Mouse (Mus musculus) liver, embryonic 11.5 days (tissue): ENCODE results near the gene Cyp4a32. TPM values are rescaled to one million over a fixed set of nuclear protein-coding genes. Genes with fewer than 3 reads are reported as not detected.
"Not testable (repeated sequence)": the region's sequence is repeated elsewhere in the genome, so short reads cannot be mapped to it uniquely, and the experiment has no call there.

Source experiments
- ATAC-seq: fragments of 200-750 bp; cut with Nextera tagmentation; replicated peaks from 2 replicates; pipeline ENCODE4 v1.8.0; 2017; ENCODE audit warnings: moderate number of reproducible peaks, mild to moderate bottlenecking, moderate TSS enrichment, moderate library complexity; ENCODE audit not compliant: low FRiP score
- DNase-seq: peaks from one replicate; pipeline ENCODE4 v3.0.0-alpha.2; 2017; ENCODE audit warnings: low spot score
- H3K27ac ChIP-seq: fragments of 300-500 bp; sonication (generic); 2 replicates; pipeline ENCODE4 v1.5.1; 2014; ENCODE audit warnings: mild to moderate bottlenecking, low read depth, low read length, control low read depth
- H3K27me3 ChIP-seq: fragments of 300-500 bp; sonication (generic); replicated peaks from 2 replicates; pipeline ENCODE4 v1.6.1; 2014; ENCODE audit warnings: low read length, mixed read lengths; ENCODE audit not compliant: control insufficient read depth, insufficient read depth
- H3K36me3 ChIP-seq: fragments of 300-500 bp; sonication (generic); 2 replicates; pipeline ENCODE4 v1.6.1; 2014; ENCODE audit warnings: mild to moderate bottlenecking, low read length, moderate library complexity, mixed read lengths; ENCODE audit not compliant: control insufficient read depth, insufficient read depth
- H3K4me1 ChIP-seq: fragments of 300-500 bp; sonication (generic); replicated peaks from 2 replicates; pipeline ENCODE4 v1.6.1; 2014; ENCODE audit warnings: low read length, mixed read lengths; ENCODE audit not compliant: control insufficient read depth, insufficient read depth
- H3K4me2 ChIP-seq: fragments of 300-500 bp; sonication (generic); 2 replicates; pipeline ENCODE4 v1.6.1; 2014; ENCODE audit warnings: mild to moderate bottlenecking, control low read depth, moderate library complexity
- H3K4me3 ChIP-seq: fragments of 300-500 bp; sonication (generic); 2 replicates; pipeline ENCODE4 v1.5.1; 2014; ENCODE audit warnings: low read depth, low read length, control low read depth
- H3K9ac ChIP-seq: fragments of 300-500 bp; sonication (generic); 2 replicates; pipeline ENCODE4 v1.6.1; 2014; ENCODE audit warnings: low read depth, low read length, control low read depth
- H3K9me3 ChIP-seq: fragments of 300-500 bp; sonication (generic); 2 replicates; pipeline ENCODE4 v1.6.1; 2016; ENCODE audit warnings: low read length, inconsistent platforms, mixed read lengths; ENCODE audit not compliant: control insufficient read depth
- WGBS: fragments of 180-500 bp; shearing (Covaris S2); extraction: QIAGEN DNeasy Blood & Tissue Kit; methylation state at CpG from one replicate; pipeline ENCODE4 v1.1.7; 2014; 5-methylcytosine and 5-hydroxymethylcytosine counted together
- polyA plus RNA-seq: library from polyadenylated mRNA; unstranded; fragments of >200 nt; fragmentation: Nextera tagmentation; extraction: Ambion mirVana; gene quantifications from 2 replicates; pipeline ENCODE4 v1.2.1, GENCODE M21; 2014

The Cyp4a32 gene
- polyA plus RNA-seq, 1 experiment from 2014 or later, result not detected

GRCm38 (mm10) chr4:115649344-115649743 is 48.6 kb downstream of the Cyp4a32 start:
- no peak overlapping the region for H3K9ac ChIP-seq
- no peaks in the 10 kb centered on the region for H3K27me3 ChIP-seq
- H3K27ac ChIP-seq, result no peak overlapping the region
- no peaks in the 10 kb centered on the region for H3K36me3 ChIP-seq
- H3K4me1 ChIP-seq, result no peaks in the 10 kb centered on the region
- no peaks in the 10 kb centered on the region for H3K9me3 ChIP-seq
- no peak for ATAC-seq
- no peak overlapping the region for H3K4me2 ChIP-seq
- DNase-seq, result no peak
- no peak overlapping the region for H3K4me3 ChIP-seq

DNA sequence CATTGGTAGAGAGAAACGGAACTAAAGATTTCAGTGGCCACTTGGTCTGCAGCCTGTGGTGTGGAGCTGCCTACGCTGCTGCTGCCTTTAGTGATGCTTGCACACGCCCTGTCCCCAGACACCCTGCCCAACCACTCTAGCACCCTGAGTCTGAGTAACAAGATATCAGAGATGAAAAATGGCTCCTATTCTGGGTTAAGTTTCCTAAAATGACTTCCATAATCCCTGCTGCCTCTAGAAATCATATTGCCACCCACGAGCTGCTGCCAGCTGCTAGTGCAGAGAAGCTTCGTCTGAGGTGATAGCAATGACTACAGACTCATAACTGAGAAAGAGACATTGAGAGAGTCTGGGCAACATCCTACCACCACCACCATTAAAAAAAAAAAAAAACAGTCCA is 50.1 kb downstream of the Cyp4a32 start:
- no peak for ATAC-seq
- no peak overlapping the region for H3K4me3 ChIP-seq

GRCm38 (mm10) chr4:115655841-115656534 is 55.2 kb downstream of the Cyp4a32 start:
- not testable (repeated sequence) for H3K36me3 ChIP-seq, H3K27ac ChIP-seq, H3K4me3 ChIP-seq, H3K4me1 ChIP-seq, H3K4me2 ChIP-seq, H3K9ac ChIP-seq, H3K9me3 ChIP-seq, H3K27me3 ChIP-seq, DNase-seq, ATAC-seq
- WGBS, result 61% methylated on average over 7 of the region's 7 CpGs

More for the DNA sequence above, 50.1 kb downstream of the Cyp4a32 start:
- H3K9ac ChIP-seq, result no peak overlapping the region
- no peak overlapping the region for H3K4me2 ChIP-seq
- no peaks in the 10 kb centered on the region for H3K4me1 ChIP-seq
- no peak overlapping the region for H3K27ac ChIP-seq
- 78% methylated on average over 5 of the region's 5 CpGs for WGBS
- no peak for DNase-seq
- H3K9me3 ChIP-seq, result no peaks in the 10 kb centered on the region
- no peaks in the 10 kb centered on the region for H3K36me3 ChIP-seq
- no peaks in the 10 kb centered on the region for H3K27me3 ChIP-seq

GRCm38 (mm10) chr4:115656535-115656922 is 55.8 kb downstream of the Cyp4a32 start:
- H3K36me3 ChIP-seq, ATAC-seq: not testable (repeated sequence)
- 43% methylated on average over 1 of the region's 1 CpGs for WGBS

DNA sequence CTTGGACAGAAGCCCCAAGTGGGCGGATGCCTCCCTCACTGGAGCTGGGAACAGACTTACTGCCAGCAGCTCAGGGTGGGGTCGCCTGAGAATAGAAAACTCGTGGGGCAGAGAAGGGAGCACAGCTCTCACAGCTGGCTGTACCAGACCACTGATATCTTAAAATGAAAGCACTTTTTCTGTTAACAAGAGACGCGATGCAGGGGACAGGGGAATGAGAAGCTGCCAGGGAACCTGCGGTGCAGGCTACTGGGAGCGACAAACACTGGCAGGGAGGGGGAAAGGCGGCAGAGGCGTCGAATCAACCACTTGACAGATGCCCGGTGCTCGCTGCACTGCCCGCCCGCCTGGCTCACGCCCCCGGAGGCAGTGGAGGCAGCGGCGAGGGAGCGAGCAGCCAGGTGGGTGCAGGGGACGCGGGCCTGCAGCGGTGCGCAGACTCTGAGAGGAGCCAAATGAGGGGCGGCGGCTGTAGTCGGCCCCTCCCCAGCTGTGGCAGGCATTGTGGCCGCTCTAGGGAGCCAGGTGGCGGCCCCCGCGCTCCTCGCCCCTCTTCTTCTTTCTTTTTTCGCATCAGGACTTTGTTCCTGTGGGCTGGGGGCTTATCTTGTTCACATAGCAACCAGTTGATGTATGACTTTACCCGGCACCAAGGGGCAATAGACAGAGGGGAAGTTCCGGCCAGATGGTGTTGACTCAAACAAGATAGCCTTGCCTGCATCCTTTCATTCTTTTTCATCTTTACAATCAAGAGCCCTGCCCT is 56.5 kb downstream of the Cyp4a32 start:
- Histone ChIP-seq H3K9ac (peak overlapping the region; percentile 54), H3K27ac (peak overlapping the region; percentile 62; the same call in 1 of the 2 replicates), H3K36me3 (no peaks in the 10 kb centered on the region), H3K4me3 (peak overlapping the region; percentile 53), H3K4me2 (peak overlapping the region; percentile 88), H3K4me1 (peaks cover 7% of the 10 kb centered on the region; the same call in 1 of the 2 replicates), H3K27me3 (no peaks in the 10 kb centered on the region), H3K9me3 (no peaks in the 10 kb centered on the region)
- DNase-seq (peak; percentile 69), ATAC-seq (peak; percentile 81)
- under 1% methylated on average over 34 of the region's 34 CpGs for WGBS

More at GRCm38 (mm10) chr4:115656535-115656922, 55.8 kb downstream of the Cyp4a32 start:
- not testable (repeated sequence) for H3K4me2 ChIP-seq, H3K27me3 ChIP-seq, H3K9me3 ChIP-seq, H3K27ac ChIP-seq, DNase-seq, H3K4me3 ChIP-seq, H3K4me1 ChIP-seq, H3K9ac ChIP-seq

GRCm38 (mm10) chr4:115657867-115658249 is 57.1 kb downstream of the Cyp4a32 start:
- no peaks in the 10 kb centered on the region for H3K9me3 ChIP-seq
- no peak for DNase-seq
- no peak overlapping the region for H3K9ac ChIP-seq
- no peaks in the 10 kb centered on the region for H3K36me3 ChIP-seq
- H3K27ac ChIP-seq, result no peak overlapping the region
- ATAC-seq, result peak; percentile 60; the same call in 1 of the 2 replicates
- peaks cover 7% of the 10 kb centered on the region; the same call in 1 of the 2 replicates for H3K4me1 ChIP-seq
- H3K4me3 ChIP-seq, result no peak overlapping the region
- peak overlapping the region; percentile 88 for H3K4me2 ChIP-seq
- H3K27me3 ChIP-seq, result no peaks in the 10 kb centered on the region

- Histone ChIP-seq H3K4me3 (no peak overlapping the region), H3K9ac (no peak overlapping the region), H3K27me3 (no peaks in the 10 kb centered on the region), H3K9me3 (no peaks in the 10 kb centered on the region), H3K4me2 (no peak overlapping the region), H3K27ac (no peak overlapping the region), H3K4me1 (peaks cover 7% of the 10 kb centered on the region; the same call in 1 of the 2 replicates), H3K36me3 (no peaks in the 10 kb centered on the region)
- no peak for ATAC-seq
- no peak for DNase-seq
Measured at GRCm38 (mm10) chr4:115659190-115659589, 58.4 kb downstream of the Cyp4a32 start.
